Mouse (Mus musculus) thymus, adult 2 months (tissue): ENCODE data around the gene Rad51b.

Source experiments
- CTCF ChIP-seq: fragments of 200-500 bp; IDR thresholded peaks from 2 replicates; pipeline ENCODE4 v1.5.1; 2012; ENCODE audit warnings: mild to moderate bottlenecking, control low read depth, low read length, moderate library complexity, borderline replicate concordance; ENCODE audit not compliant: control insufficient read depth, poor library complexity, insufficient read depth; ENCODE audit errors: extremely low read depth
- POLR2A ChIP-seq: fragments of 200-500 bp; IDR thresholded peaks from 2 replicates; pipeline ENCODE4 v1.6.1; 2012; ENCODE audit warnings: mild to moderate bottlenecking, low read length, control low read depth, moderate library complexity; ENCODE audit not compliant: control insufficient read depth, poor library complexity, insufficient read depth; ENCODE audit errors: extremely low read depth

DNA sequence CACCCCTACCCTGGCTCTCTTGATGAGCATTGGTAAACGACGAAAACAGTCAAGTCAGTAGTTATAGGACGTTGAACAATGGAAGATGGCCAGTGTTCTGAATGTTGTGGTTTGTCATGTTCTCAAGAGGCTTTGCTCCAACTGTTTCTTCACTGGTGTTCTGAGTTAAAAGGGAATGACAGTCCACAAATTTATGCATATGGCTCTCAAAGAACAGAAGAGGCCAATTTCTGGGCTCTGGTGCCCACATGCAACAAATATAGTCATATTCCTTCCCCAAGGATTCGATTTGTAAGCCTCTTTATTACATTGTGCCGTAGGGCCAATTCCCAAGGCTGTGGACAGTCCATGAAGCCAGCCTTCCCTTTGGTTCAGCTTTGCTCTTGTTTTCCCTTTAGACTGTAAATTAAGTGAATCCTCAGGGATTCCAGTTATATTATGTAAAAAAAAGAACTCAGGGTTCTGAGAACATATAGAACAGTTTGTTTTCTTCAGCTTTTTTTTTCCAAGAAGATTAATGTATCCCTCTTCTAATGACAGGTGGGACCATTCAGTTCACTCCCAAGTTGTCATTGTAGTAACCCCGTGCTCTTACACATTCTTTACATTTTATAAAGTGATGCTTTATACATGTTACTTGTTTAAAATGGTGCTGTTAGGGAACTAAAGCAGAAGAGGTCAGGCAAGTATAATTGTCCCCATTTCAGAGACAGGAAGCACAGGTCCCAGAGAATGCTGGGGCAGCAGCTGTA, 287.6 kb downstream of the Rad51b start:
- TF ChIP-seq CTCF (no peak), POLR2A (no peak)
